Mouse (Mus musculus): ENCODE results near the gene Mitd1. TPM values are rescaled to one million over a fixed set of nuclear protein-coding genes. Genes with fewer than 3 reads are reported as not detected.
A peak's percentile ranks its signal among the peaks of the same experiment; 100 is the strongest.

Mitd1 gene
- total RNA-seq (2021): 10 to 100 TPM in 1 of 2 experiments, 1 to 10 TPM in 1; 9.9 to 10.6 TPM

GRCm38 (mm10) chr1:37890025-37890652 is at the start of gene Mitd1, which contains the start of gene Mrpl30:
Mitd1 (minus strand) TSS chr1:37890411.
Mrpl30 (plus strand) TSS chr1:37890477.
- peak; percentile 85 to 88 for DNase-seq (ENCODE audit: extremely low spot score in 1 of 2, low spot score in 1 of 2)

GRCm38 (mm10) chr1:37931806-37932205 is 41.6 kb upstream of the Mitd1 start:
- no peak for DNase-seq (ENCODE audit: extremely low spot score in 1 of 2, low spot score in 1 of 2)

- no peak for DNase-seq (ENCODE audit: extremely low spot score in 1 of 2, low spot score in 1 of 2)
These were observed 35.8 kb upstream of the Mitd1 start for GRCm38 (mm10) chr1:37925971-37926370.

GRCm38 (mm10) chr1:37922536-37922935 is 32.3 kb upstream of the Mitd1 start:
- no peak for DNase-seq (ENCODE audit: extremely low spot score in 1 of 2, low spot score in 1 of 2)

GRCm38 (mm10) chr1:37918096-37918495 is 27.9 kb upstream of the Mitd1 start:
- DNase-seq (ENCODE audit: extremely low spot score in 1 of 2, low spot score in 1 of 2): no peak

GRCm38 (mm10) chr1:37917666-37918065 is 27.5 kb upstream of the Mitd1 start:
- no peak for DNase-seq (ENCODE audit: extremely low spot score in 1 of 2, low spot score in 1 of 2)

- no peak for DNase-seq (ENCODE audit: extremely low spot score in 1 of 2, low spot score in 1 of 2)
These were observed 26.2 kb upstream of the Mitd1 start, which contains the start of gene Lyg2 for GRCm38 (mm10) chr1:37916393-37916792. Lyg2 (minus strand) TSS chr1:37916493.

GRCm38 (mm10) chr1:37912751-37913150 is 22.5 kb upstream of the Mitd1 start:
- DNase-seq (ENCODE audit: extremely low spot score in 1 of 2, low spot score in 1 of 2): no peak

- DNase-seq (ENCODE audit: extremely low spot score in 1 of 2, low spot score in 1 of 2): peak in 1 of 2 experiments; percentile 12
These were observed 13.0 kb upstream of the Mitd1 start for GRCm38 (mm10) chr1:37903178-37903577.

GRCm38 (mm10) chr1:37900288-37900687 is 10.1 kb upstream of the Mitd1 start:
- no peak for DNase-seq (ENCODE audit: extremely low spot score in 1 of 2, low spot score in 1 of 2)

GRCm38 (mm10) chr1:37899816-37900215 is 9.6 kb upstream of the Mitd1 start:
- DNase-seq (ENCODE audit: extremely low spot score in 1 of 2, low spot score in 1 of 2): no peak

GRCm38 (mm10) chr1:37894606-37895005 is 4.4 kb upstream of the Mitd1 start:
- no peak for DNase-seq (ENCODE audit: extremely low spot score in 1 of 2, low spot score in 1 of 2)

GRCm38 (mm10) chr1:37891400-37891799 is 1.2 kb upstream of the Mitd1 start:
- DNase-seq (ENCODE audit: extremely low spot score in 1 of 2, low spot score in 1 of 2): no peak

- no peak for DNase-seq (ENCODE audit: extremely low spot score in 1 of 2, low spot score in 1 of 2)
These were observed 1.0 kb downstream of the Mitd1 start for GRCm38 (mm10) chr1:37889206-37889605.

- DNase-seq (ENCODE audit: extremely low spot score in 1 of 2, low spot score in 1 of 2): no peak
These were observed 5.8 kb downstream of the Mitd1 start for GRCm38 (mm10) chr1:37884451-37884850.

- DNase-seq (ENCODE audit: extremely low spot score in 1 of 2, low spot score in 1 of 2): no peak
These were observed 6.8 kb downstream of the Mitd1 start for GRCm38 (mm10) chr1:37883411-37883810.

- DNase-seq (ENCODE audit: extremely low spot score in 1 of 2, low spot score in 1 of 2): no peak
These were observed 12.3 kb downstream of the Mitd1 start for GRCm38 (mm10) chr1:37877736-37878460.

GRCm38 (mm10) chr1:37873157-37873556 is 17.1 kb downstream of the Mitd1 start:
- no peak for DNase-seq (ENCODE audit: extremely low spot score in 1 of 2, low spot score in 1 of 2)

GRCm38 (mm10) chr1:37872131-37873067 is 17.8 kb downstream of the Mitd1 start:
- peak; percentile 48 to 60 for DNase-seq (ENCODE audit: extremely low spot score in 1 of 2, low spot score in 1 of 2)

GRCm38 (mm10) chr1:37871704-37872103 is 18.5 kb downstream of the Mitd1 start, which contains the start of gene Lipt1:
Lipt1 (plus strand) TSS chr1:37871738.
- DNase-seq (ENCODE audit: extremely low spot score in 1 of 2, low spot score in 1 of 2): no peak

- DNase-seq (ENCODE audit: extremely low spot score in 1 of 2, low spot score in 1 of 2): no peak
These were observed 20.8 kb downstream of the Mitd1 start for GRCm38 (mm10) chr1:37869362-37869761.

Data from layer of hippocampus, postnatal 25 days (tissue).